Mouse (Mus musculus) olfactory bulb, adult 2 months (tissue): Measurements from ENCODE around the gene Gm42878.

Source experiments
- CTCF ChIP-seq: fragments of 200-500 bp; IDR thresholded peaks from 2 replicates; pipeline ENCODE4 v1.5.1; 2012; ENCODE audit warnings: low read depth, mild to moderate bottlenecking, low read length, moderate library complexity; ENCODE audit not compliant: insufficient read depth
- POLR2A ChIP-seq: fragments of 200-500 bp; IDR thresholded peaks from 2 replicates; pipeline ENCODE4 v1.6.1; 2012; ENCODE audit warnings: mild to moderate bottlenecking, low read depth, low read length, moderate library complexity; ENCODE audit not compliant: insufficient read depth

- TF ChIP-seq CTCF (no peak), POLR2A (no peak)
These were observed 10.8 kb downstream of the Gm42878 start for GRCm38 (mm10) chr5:121534521-121534920.
